Mouse (Mus musculus) effector memory CD4-positive, alpha-beta T cell, adult 7 months (primary cell): Measurements from ENCODE around the gene Fkbp6. TPM values are rescaled to one million over a fixed set of nuclear protein-coding genes. Genes with fewer than 3 reads are reported as not detected.

ENCODE experiments used
- polyA plus RNA-seq: library from polyadenylated mRNA; unstranded; fragments of 100-300 nt; shearing (Covaris generic); gene quantifications from one replicate; pipeline ENCODE4 v1.2.1, GENCODE M21; 2017

Fkbp6 gene
- not detected for polyA plus RNA-seq

DNA sequence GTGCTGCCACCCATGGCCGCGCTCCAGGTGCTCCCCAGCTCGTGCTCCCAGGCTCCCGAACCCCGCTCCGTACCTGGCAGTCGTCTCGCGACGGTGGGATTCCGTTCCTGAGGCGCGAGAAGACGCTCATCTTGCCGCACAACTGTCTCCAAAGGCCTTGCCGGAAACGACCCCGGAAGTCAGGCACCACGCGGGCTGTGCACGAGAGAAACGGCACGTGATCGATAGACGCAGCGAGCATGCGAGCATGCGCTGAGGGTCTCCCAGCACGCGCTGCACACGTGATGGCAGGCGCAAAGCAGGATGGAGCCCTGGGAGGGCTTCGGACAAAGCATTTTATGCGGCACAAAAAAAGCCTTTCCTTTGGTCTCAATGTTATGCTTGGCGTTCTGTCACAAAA, at the start of gene Fkbp6:
TSS of gene Fkbp6 (minus strand) at position 183 of the 400 bp plus-strand sequence.

DNA sequence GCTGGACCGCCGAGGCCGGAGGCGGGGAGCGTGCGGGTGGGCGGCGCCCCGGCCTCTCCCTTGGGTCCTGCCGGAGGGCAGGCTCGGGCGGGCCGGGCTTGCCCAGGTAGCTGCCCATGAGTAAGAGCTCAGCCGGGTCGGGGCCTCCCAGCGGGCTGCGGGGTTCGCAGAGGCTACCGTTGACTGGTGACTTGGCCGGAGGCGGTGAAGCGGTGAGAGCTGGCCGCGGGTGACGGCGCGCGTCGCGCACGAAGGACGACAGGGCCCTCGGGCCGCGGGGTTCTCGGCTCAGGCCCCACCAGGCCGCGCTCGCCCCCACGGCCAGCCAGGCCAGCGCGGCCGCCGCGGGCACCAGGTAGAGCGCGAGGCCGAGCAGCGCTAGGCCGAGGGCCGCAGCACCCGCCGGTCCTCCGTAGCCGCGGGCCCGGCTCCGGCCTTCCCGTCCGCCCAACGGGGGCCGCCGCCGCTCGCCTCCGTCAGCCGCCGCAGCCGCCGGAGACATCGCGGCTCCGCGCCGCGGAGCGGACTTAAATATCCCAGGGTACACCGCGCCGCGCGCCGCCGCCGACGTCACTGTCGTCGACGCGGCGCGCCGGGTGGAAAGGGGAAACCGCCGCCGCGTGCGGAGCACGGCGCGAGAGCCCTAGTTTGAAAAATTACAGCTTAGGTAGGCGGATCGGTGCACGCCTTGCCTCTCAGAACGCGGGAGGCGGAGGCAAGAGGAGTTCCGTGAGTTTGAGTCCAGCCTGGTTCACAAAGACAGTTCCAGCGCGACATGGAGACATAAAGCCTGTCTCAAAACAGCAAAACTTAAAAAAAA, 44.4 kb upstream of the Fkbp6 start, which contains the start of gene Pom121:
TSS of gene Pom121 (minus strand) at position 543 of the 820 bp plus-strand sequence.

DNA sequence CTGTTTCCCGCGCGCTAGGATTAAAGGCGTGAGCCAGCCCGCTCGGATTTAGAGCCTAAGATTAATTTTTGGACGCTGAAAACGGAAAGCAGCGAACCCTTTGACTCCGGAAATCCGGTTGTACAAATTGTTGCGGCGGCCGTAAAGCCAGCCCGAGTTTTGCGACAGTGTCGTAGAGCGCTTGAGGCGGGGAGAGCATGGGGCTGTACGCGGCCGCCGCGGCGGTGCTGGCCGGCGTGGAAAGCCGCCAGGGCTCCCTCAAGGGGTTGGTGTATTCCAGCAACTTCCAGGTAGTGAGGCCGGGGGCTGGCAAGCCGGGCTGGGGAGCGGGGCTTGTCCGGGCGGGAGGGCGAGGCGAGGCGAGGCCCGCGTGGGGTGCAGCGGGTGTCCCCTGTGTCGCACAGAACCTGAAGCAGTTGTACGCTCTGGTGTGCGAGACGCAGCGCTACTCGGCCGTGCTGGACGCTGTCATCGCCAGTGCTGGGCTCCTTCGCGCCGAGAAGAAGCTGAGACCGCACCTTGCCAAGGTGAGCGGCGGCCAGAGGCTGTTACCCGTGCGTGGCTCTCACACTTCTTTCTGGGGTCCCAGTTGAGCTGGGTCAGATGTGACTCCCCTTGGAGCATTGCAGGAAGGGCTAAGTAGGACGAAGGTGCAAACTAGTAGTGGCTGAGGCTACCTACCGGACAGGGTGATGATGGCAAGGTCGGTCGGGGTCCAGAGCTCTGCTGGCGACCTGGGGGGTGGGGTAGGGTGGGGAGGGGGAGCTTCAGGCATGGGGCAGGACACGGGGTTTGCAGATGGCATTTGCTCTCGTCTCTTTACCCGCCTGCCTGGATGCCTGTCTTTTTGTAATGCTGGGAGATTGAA, 20.2 kb upstream of the Fkbp6 start, which contains the start of gene Nsun5:
TSS of gene Nsun5 (plus strand) at position 167 of the 868 bp plus-strand sequence.

DNA sequence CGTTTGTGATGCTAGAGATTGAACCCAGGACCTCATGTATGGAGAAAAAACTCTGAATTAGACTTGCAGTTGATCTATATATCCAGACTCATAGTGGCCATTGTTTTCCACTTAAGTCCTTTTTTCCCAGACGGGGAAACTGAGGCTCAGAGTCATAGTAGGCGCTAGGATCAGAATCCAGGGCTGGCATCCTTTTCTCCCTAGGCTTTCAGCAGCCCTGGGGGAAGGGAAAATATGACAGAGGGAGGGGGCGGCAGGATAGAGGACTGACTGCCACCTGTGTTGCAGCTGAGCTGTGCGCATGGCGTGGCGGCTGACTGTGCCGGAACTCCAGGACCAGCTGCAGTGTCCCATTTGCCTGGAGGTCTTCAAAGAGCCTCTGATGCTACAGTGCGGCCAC, 3.2 kb upstream of the Fkbp6 start, which contains the start of gene Trim50:
TSS of gene Trim50 (plus strand) at position 301 of the 400 bp plus-strand sequence.

DNA sequence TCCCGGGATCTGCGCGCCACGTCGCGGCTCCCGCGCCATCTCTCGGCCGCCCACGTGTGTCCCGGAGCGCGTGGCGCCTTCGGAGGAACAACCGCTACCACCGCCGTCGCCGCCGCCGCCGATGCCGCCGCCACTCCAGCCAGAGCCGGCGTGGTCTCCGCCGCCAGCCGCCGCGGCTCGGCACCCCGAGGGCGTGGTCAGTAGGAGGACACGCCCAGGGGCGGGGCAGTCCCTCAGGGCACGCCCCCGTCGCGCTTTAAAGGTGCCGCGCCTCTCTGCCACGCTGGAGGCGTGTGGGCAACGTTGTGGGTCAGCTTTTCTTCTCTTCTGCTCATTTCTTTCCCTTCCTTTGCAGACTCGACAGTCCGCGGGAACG, 98.8 kb downstream of the Fkbp6 start, which contains the start of gene Fzd9:
TSS of gene Fzd9 (minus strand) at position 152 of the 376 bp plus-strand sequence.

Other genes with a start within 250 kb of the Fkbp6 start
- 26.8 TPM for gene Tbl2, start 200.4 kb downstream of the Fkbp6 start, polyA plus RNA-seq
- 125 TPM for gene Bcl7b, start 181.8 kb downstream of the Fkbp6 start, polyA plus RNA-seq
- gene Baz1b, start 162.8 kb downstream of the Fkbp6 start, polyA plus RNA-seq = 41.6 TPM
- gene Fzd9, start 98.8 kb downstream of the Fkbp6 start, polyA plus RNA-seq = not detected
- gene Trim50, start 3.3 kb upstream of the Fkbp6 start, polyA plus RNA-seq = 0.35 TPM
- gene Nsun5, start 19.9 kb upstream of the Fkbp6 start, polyA plus RNA-seq = 28.8 TPM
- gene Pom121, start 44.5 kb upstream of the Fkbp6 start, polyA plus RNA-seq = 43.9 TPM
- 15.5 TPM for gene Hip1, start 195.1 kb upstream of the Fkbp6 start, polyA plus RNA-seq
- not detected for gene Ccl26, start 213.5 kb upstream of the Fkbp6 start, polyA plus RNA-seq
- not detected for gene Ccl24, start 223.0 kb upstream of the Fkbp6 start, polyA plus RNA-seq